Mouse (Mus musculus) kidney, postnatal 36 days (tissue): ENCODE measurements at regions not wholly inside any gene's neighbourhood (a gene's known extent, or its start where the extent isn't known, plus 50 kb on each side); places are given as distances from the start of the nearest gene placed in this dataset.
A peak's percentile ranks its signal among the peaks of the same experiment; 100 is the strongest.

Experiments used
- DNase-seq, 2 experiments: peaks; one replicate each; pipeline ENCODE4 v3.0.0; 2021 to 2022; ENCODE audit warnings: mixed read lengths in 2 of 2

GRCm38 (mm10) chr11:56150825-56151342, 110.1 kb upstream of the Nmur2 start:
- DNase-seq = no peak

DNA sequence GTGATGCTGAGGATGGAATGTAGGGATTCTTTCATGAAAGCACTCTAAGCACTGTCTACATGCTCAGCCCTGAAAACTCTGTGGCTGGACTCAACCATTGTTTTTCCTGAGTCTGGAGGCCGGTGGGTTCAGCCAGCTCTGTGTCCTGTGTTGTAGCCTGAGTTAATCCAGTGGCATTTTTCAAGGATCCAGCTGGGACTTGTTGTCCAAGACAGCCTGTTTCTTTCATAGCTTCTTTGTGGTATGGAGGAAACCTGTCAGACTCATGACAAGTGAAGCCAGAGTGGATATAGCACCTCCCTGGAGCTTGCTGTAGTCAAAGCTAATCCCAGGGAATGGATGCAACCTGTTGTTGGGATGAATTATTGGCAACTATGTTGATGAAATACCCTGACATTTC, 108.9 kb upstream of the Nmur2 start:
- no peak for DNase-seq

DNA sequence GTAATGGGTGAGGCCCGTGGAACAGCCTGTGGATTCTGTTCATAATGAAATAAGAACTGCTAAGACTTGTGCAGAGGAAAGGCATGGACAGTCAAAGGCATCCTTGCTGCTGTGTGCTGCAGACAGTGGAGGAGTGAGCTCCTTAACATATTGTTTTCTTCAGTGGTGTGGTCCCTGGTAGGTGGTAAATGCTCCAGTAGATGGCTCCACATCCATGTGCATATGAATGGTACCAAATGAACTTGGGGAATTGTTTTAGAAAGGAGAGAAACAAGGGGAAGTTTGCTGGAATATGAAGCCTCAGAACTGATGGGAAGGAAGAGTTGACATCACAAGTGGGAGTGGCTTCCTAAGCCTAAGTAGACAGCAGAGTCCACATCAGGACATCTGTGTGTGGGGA, 108.1 kb upstream of the Nmur2 start:
- no peak for DNase-seq

GRCm38 (mm10) chr11:56146708-56147107, 105.9 kb upstream of the Nmur2 start:
- DNase-seq = no peak

DNA sequence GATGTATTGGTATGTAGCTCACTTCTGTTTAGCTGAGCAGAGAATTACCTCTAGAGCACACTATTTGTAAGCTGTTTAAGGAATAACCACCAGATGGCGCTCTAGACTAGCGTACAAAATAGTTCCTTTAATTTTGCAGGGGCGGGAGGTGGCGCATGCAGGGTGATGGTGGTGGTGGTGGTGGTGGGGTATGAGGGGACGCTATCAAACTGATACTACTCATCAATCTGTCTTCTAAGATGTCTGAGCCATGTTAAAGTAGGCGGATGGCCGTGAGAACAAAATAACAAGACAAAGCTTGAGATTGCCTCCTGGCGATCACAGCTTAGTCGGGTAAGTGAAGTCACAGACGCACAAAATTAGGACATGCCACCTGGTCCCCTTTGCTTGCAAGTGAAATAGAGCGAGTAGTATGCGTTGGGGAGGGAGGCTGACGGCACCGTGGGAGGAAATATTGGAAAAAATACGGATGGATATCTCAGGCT, 90.6 kb upstream of the Nmur2 start:
- peak; percentile 18 to 41 for DNase-seq

DNA sequence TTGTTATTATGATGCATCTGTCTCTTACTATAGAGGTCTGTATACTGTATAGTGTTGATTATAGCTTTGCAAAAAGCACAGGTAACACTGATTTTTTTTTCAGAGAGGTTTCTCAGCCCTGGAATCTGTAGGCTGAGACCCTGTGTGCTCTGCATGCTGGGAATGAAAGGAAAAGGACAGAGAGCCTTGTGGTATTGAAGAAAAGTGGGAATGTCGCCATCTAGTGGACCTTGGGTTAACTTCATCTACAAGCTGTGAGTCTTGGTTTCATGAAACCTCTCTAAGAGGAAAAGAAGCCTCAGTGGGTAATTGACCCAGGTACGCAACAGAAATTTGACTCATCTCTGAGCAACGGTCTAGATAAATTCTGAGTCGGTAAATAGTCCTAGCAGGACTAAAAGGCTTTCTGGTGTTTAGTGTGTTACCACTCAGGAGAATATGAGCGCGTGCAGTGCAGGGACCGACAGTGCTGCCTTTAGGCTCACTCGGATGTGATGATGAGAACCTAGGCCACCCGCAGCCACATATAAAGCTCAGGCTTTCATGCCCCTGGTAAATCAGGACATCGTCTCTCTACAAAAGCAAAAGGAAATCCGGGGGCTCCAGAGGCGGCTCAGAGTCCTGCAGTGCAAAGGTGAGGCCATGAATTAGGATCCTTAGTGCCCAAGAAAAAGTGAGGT, 75.9 kb upstream of the Nmur2 start:
- peak; percentile 20 to 65 for DNase-seq

- peak; percentile 64 to 87 for DNase-seq
Observed at GRCm38 (mm10) chr11:56107929-56108328, 67.1 kb upstream of the Nmur2 start.

GRCm38 (mm10) chr11:56105632-56106031, 64.8 kb upstream of the Nmur2 start:
- peak; percentile 36 to 71 for DNase-seq

- DNase-seq = no peak
Observed at GRCm38 (mm10) chr11:56092891-56093290, 52.1 kb upstream of the Nmur2 start.
